Mouse (Mus musculus): ENCODE measurements around the gene Asic2.

Gene Asic2

GRCm38 (mm10) chr11:80856827-80857226, 1111.4 kb downstream of the Asic2 start:
- DNase-seq (ENCODE audit: low spot score in 2 of 2), result no peak

DNA sequence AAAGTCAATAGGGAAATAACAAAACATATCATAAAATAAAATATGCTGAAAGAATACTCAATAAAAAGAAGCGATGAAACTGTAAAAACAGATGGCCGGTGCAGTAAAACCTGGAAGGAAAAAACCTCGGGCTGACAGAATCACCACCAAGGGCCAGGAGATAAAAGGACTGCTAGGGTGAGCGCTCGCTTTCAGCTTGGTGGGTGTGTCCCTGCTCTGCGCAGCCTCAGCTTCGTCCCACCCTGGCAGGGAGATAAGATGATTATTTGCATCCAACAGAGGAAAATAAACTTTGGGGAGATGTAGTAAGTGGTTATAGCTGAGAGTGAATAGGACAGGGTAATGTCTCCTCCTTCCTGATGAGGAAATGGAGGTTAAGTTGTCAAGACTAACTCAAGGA, 1113.3 kb downstream of the Asic2 start:
- no peak for DNase-seq (ENCODE audit: low spot score in 2 of 2)

GRCm38 (mm10) chr11:80854430-80854829, 1113.8 kb downstream of the Asic2 start:
- no peak for DNase-seq (ENCODE audit: low spot score in 2 of 2)

GRCm38 (mm10) chr11:80853014-80853413, 1115.2 kb downstream of the Asic2 start:
- no peak for DNase-seq (ENCODE audit: low spot score in 2 of 2)

DNA sequence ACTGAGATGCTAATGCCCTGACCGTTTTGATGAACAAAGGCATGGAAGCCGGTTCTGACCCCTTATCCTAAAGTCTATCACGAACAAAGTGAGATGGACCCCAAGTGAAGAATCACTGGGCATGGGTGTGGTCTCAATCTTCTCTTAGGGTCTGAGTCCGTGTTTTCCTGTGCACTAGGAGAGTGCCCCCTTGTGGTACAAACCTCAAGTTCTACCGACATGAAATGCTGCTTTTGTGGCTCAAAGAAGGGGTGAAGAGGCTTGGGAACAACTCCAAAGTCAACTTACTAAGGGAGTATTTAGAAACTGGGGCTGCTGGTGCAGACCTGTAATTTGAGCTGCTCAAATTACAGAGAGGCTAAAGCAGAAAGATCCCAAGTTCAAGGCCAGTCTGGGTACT, 1116.4 kb downstream of the Asic2 start:
- DNase-seq (ENCODE audit: low spot score in 2 of 2), result no peak

DNA sequence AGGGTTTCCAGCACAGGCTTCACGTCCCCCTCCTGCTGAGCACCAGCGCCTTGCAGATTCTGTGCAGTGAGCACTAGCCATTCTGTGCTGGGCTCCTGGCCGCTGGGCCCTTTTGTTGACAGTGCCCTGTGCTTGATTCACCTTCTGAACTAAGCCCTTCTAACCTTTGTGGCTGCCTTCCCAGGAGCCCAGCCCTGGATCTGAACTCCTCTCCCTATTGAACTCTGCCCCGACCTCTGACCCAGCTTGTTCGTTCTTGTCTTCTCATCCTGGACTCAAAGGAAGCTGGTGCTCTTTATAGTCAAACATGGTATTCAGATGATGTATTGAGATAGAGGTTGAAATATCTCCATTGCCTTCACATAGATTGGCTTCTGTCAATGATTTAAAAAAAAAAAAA, 1120.1 kb downstream of the Asic2 start:
- no peak for DNase-seq (ENCODE audit: low spot score in 2 of 2)

DNA sequence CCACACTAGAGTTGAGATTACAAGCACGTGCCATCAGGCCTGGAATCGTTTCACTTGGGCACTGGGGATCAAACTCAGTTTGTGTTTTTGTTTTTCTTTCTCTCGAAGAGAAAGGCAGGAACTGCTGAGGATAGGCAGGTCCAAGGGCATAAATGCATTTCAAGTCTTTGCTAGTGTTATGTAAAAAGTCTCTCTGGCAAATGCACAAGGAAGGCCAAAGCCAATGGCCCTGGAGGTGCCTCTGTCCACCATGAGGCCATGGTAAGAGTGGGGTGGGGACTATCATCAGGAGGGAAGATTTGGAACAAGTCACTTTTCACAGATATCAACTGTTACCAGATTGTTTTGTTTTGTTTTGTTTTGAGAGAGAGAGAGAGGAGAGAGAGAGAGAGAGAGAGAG, 1122.1 kb downstream of the Asic2 start:
- DNase-seq (ENCODE audit: low spot score in 2 of 2), result no peak

DNA sequence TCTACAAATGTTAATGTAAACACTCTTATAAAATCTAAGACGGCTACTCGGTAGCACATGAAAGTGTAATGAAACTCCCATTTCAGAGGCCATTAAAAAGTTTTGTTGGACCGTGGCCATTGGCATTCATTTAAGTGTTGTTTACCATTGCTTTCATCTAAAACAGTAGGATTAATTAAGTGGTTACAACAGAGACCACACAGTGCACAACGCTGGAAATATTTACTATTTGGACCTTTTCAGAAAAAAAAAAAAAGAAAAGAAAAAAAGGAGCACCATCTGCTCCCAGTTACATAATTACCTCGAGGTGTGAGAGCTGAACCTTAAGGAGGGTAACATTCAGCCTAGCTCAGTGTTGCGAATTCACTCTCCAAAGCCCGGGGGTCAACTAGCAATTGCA, 1122.8 kb downstream of the Asic2 start:
- no peak for DNase-seq (ENCODE audit: low spot score in 2 of 2)

GRCm38 (mm10) chr11:80843435-80843834, 1124.8 kb downstream of the Asic2 start:
- DNase-seq (ENCODE audit: low spot score in 2 of 2), result no peak

- no peak for DNase-seq (ENCODE audit: low spot score in 2 of 2)
Measured at GRCm38 (mm10) chr11:80838724-80839123, 1129.5 kb downstream of the Asic2 start.

- DNase-seq (ENCODE audit: low spot score in 2 of 2), result no peak
Measured at GRCm38 (mm10) chr11:80835841-80836240, 1132.4 kb downstream of the Asic2 start.

DNA sequence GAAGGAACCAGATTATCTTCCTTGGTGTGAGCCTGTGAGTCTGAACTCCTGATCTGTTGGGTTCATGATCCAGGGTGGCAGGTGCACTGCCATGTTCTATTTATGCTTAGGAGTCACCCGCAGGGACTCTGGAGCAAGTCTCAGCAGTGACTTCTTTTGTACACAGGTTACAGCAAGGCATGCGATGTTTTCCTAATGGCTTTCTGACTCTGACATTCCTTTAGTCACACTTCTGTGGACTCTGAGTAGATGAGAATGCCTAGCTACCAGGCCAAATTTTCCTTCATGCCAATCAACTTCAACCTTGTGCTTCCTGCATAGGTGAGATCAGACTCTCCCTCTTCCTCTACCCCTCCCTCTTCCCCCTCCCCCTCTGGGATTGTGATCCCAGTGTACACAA, 1132.9 kb downstream of the Asic2 start:
- no peak for DNase-seq (ENCODE audit: low spot score in 2 of 2)
